Mouse (Mus musculus) C2C12 (cell line): ENCODE measurements around the gene Serhl.

Source experiments
- CEBPB ChIP-seq: IDR thresholded peaks from one replicate; pipeline ENCODE4 v1.6.1; 2011; ENCODE audit warnings: low read depth, mild to moderate bottlenecking, control low read depth, moderate library complexity
- CTCF ChIP-seq: IDR thresholded peaks from one replicate; pipeline ENCODE4 v1.5.1; 2011; ENCODE audit not compliant: control insufficient read depth, insufficient read depth, insufficient read length
- MAX ChIP-seq: IDR thresholded peaks from one replicate; pipeline ENCODE4 v1.6.1; 2011; ENCODE audit warnings: mild to moderate bottlenecking, control low read depth
- MYOG ChIP-seq: IDR thresholded peaks from one replicate; pipeline ENCODE4 v1.6.1; 2011; ENCODE audit not compliant: control insufficient read depth, insufficient read length; ENCODE audit errors: extremely low read depth
- USF1 ChIP-seq: IDR thresholded peaks from one replicate; pipeline ENCODE4 v1.6.1; 2011; ENCODE audit warnings: low read depth, mild to moderate bottlenecking, control low read depth, moderate library complexity

DNA sequence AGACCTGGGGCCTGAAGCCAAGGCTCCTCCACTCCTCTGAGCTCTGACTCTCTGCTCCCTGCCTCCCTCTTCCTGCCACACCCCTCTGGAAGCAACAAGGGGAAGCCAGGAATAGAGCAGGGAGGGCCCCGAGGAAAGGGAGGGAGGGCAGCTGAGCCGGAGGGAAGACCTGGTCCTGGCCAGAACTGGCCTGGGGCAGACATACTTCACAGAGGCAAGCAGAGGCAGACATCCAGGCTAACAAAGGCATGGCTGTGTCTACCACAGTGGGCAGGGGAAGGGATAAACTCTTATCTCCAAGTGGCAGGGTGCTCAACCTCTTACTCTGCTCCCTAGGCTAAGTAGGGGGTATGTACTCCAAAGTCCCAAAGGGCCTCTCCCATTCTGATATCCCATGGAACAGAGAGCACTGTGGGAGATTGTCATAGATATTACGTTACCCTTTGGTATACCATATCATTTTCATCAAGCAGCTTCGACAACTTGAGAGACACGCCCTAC is 75.7 kb downstream of the Serhl start:
- TF ChIP-seq CTCF (no peak), MAX (no peak), USF1 (no peak), CEBPB (no peak), MYOG (no peak)
